19 mouse cellular contexts compared by ENCODE assay signal in the genomic region with DNA sequence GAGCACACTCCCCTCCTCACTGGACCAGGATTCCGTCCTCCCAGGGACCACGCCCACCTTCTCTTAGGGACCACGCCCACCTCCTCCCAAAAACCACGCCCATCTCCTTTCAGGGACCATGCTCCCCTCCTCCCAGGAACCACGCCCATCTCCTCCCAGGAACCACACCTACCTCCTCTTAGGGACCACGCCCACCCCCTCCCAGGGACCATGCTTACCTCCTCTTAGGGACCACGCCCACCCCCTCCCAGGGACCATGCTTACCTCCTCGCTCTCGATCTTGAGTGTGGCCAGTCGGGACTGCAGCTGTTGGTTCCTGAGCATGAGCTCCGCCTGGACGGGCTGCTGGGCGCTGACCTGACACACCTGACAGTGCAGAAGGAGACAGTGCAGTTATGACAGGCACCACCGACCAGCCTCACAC.
A peak's percentile ranks its signal among the peaks of the same experiment; 100 is the strongest.
DNase-seq lines count a peak whose midpoint lies in the region; ATAC-seq and TF ChIP-seq lines count a peak whose summit lies in the region.
"Had no signal": no experiment of that assay in that cellular context is flagged by ENCODE, and none has a peak within 500 bp of the region (broad histone marks: within the 10 kb centered on the region; RNA-seq: fewer than 3 reads in every experiment).

No protein-coding gene starts in this region.

- H3K27me3 ChIP-seq in embryonic facial prominence, embryonic 11.5 days (ENCODE audit: control insufficient read depth, insufficient read depth, low read length), result no peaks in the 10 kb centered on the region
- H3K27me3 ChIP-seq in embryonic facial prominence, embryonic 10.5 days (replicated peaks; ENCODE audit: low read depth, poor library complexity, severe bottlenecking), result no peaks in the 10 kb centered on the region
- no peaks in the 10 kb centered on the region for H3K27me3 ChIP-seq in lung, embryonic 14.5 days (ENCODE audit: insufficient read depth, low read length)
- H3K27me3 ChIP-seq in liver, embryonic 13.5 days, result no peaks in the 10 kb centered on the region
- H3K27me3 ChIP-seq in hindbrain, embryonic 14.5 days (ENCODE audit: control insufficient read depth, insufficient read depth, low read length), result no peaks in the 10 kb centered on the region
- H3K27me3 ChIP-seq: embryonic facial prominence, embryonic 13.5 days; neural tube, embryonic 12.5 days had no signal

- in situ Hi-C loops in ES-E14 (cut with MboI; ENCODE audit: low sequenced_read_pairs in 2 of 2, unreplicated experiment in 2 of 2), result no loop called here

- H3K4me2 ChIP-seq in embryonic facial prominence, embryonic 11.5 days (ENCODE audit: low read depth, low read length), result no peak overlapping the region
- no peak overlapping the region for H3K4me2 ChIP-seq in lung, embryonic 14.5 days
- no peak overlapping the region for H3K4me2 ChIP-seq in liver, embryonic 13.5 days
- H3K4me2 ChIP-seq in hindbrain, embryonic 14.5 days (replicated peaks), result no peak overlapping the region
- H3K4me2 ChIP-seq: embryonic facial prominence, embryonic 13.5 days; neural tube, embryonic 12.5 days had no signal

- DNase-seq in embryonic facial prominence, embryonic 11.5 days (ENCODE audit: low spot score), result no peak
- DNase-seq in embryonic facial prominence, embryonic 10.5 days (ENCODE audit: low spot score), result no peak
- no peak for DNase-seq in lung, embryonic 14.5 days
- no peak for DNase-seq in lung, adult 18-20 months
- peak; percentile 97 for DNase-seq in ES-E14 (ENCODE audit: low read depth, low spot score)
- DNase-seq in liver, embryonic 13.5 days, result peak; percentile 11
- DNase-seq in adipocyte (ENCODE audit: low spot score), result no peak
- DNase-seq in hindbrain, embryonic 14.5 days (ENCODE audit: low spot score), result no peak
- DNase-seq: cerebellum, adult 9-10 months; heart, adult 2 months; heart, postnatal 36 days; kidney, postnatal 36 days; left cerebral cortex, postnatal 4 days; midbrain, embryonic 14.5 days; spleen, adult 18-20 months; thymus, adult 2 months had no signal

- no peak overlapping the region for H3K9ac ChIP-seq in embryonic facial prominence, embryonic 11.5 days (replicated peaks; ENCODE audit: low read length)
- no peak overlapping the region for H3K9ac ChIP-seq in lung, embryonic 14.5 days
- no peak overlapping the region for H3K9ac ChIP-seq in ES-E14 (ENCODE audit: insufficient read depth, low read depth, low read length, poor library complexity, severe bottlenecking)
- H3K9ac ChIP-seq in liver, embryonic 13.5 days, result no peak overlapping the region
- no peak overlapping the region for H3K9ac ChIP-seq in hindbrain, embryonic 14.5 days
- H3K9ac ChIP-seq: embryonic facial prominence, embryonic 13.5 days; neural tube, embryonic 12.5 days had no signal

- 32% methylated on average over 14 of the region's 14 CpGs for WGBS in embryonic facial prominence, embryonic 11.5 days
- 30% methylated on average over 14 of the region's 14 CpGs for WGBS in embryonic facial prominence, embryonic 10.5 days
- WGBS in lung, embryonic 14.5 days, result 43% methylated on average over 14 of the region's 14 CpGs
- 59% methylated on average over 14 of the region's 14 CpGs for WGBS in liver, embryonic 13.5 days (ENCODE audit: insufficient replicate concordance)
- WGBS in hindbrain, embryonic 14.5 days, result 42% methylated on average over 14 of the region's 14 CpGs

- TF ChIP-seq CTCF in lung, embryonic 14.5 days (IDR thresholded peaks at IDR 0.05; ENCODE audit: low read depth), result no peak

- no peaks in the 10 kb centered on the region for H3K9me3 ChIP-seq in embryonic facial prominence, embryonic 11.5 days (replicated peaks; ENCODE audit: control insufficient read depth, low read length)
- no peaks in the 10 kb centered on the region for H3K9me3 ChIP-seq in embryonic facial prominence, embryonic 10.5 days
- no peaks in the 10 kb centered on the region for H3K9me3 ChIP-seq in lung, embryonic 14.5 days (ENCODE audit: low read depth, low read length)
- H3K9me3 ChIP-seq in ES-E14 (ENCODE audit: control insufficient read depth, insufficient read depth, low read depth, low read length), result no peaks in the 10 kb centered on the region
- H3K9me3 ChIP-seq in liver, embryonic 13.5 days (replicated peaks), result 0 out of 2 replicates have a peak, but pooled peaks cover 4% of the 10 kb centered on the region
- H3K9me3 ChIP-seq in hindbrain, embryonic 14.5 days (ENCODE audit: control insufficient read depth, low read length), result no peaks in the 10 kb centered on the region
- H3K9me3 ChIP-seq: embryonic facial prominence, embryonic 13.5 days; forebrain, embryonic 10.5 days; neural tube, embryonic 12.5 days had no signal

- H3K4me3 ChIP-seq in embryonic facial prominence, embryonic 11.5 days (ENCODE audit: low read depth, low read length), result no peak overlapping the region
- no peak overlapping the region for H3K4me3 ChIP-seq in embryonic facial prominence, embryonic 10.5 days
- no peak overlapping the region for H3K4me3 ChIP-seq in lung, embryonic 14.5 days (ENCODE audit: low read depth, low read length)
- H3K4me3 ChIP-seq in ES-E14 (ENCODE audit: insufficient read depth in 1 of 2, low read depth in 1 of 2, low read length in 2 of 2, poor library complexity in 1 of 2, severe bottlenecking in 1 of 2), result peak overlapping the region; percentile 32 to 51; a peak in 3 of 4 replicates
- H3K4me3 ChIP-seq in liver, embryonic 13.5 days (replicated peaks), result no peak overlapping the region
- no peak overlapping the region for H3K4me3 ChIP-seq in hindbrain, embryonic 14.5 days (replicated peaks; ENCODE audit: low read length)
- H3K4me3 ChIP-seq: embryonic facial prominence, embryonic 13.5 days; forebrain, embryonic 10.5 days; heart, adult 2 months; neural tube, embryonic 12.5 days had no signal

- H3K4me1 ChIP-seq in embryonic facial prominence, embryonic 11.5 days (ENCODE audit: control insufficient read depth, insufficient read depth, low read length), result no peaks in the 10 kb centered on the region
- peaks cover 12% of the 10 kb centered on the region for H3K4me1 ChIP-seq in embryonic facial prominence, embryonic 10.5 days
- no peaks in the 10 kb centered on the region for H3K4me1 ChIP-seq in lung, embryonic 14.5 days (ENCODE audit: insufficient read depth)
- H3K4me1 ChIP-seq in ES-E14 (ENCODE audit: control insufficient read depth in 2 of 2, insufficient read depth in 2 of 2, low read length in 2 of 2, poor library complexity in 1 of 2), result peaks cover 0 to 4% of the 10 kb centered on the region in 2 experiments; a peak in 1 of 4 replicates
- no peaks in the 10 kb centered on the region for H3K4me1 ChIP-seq in liver, embryonic 13.5 days (replicated peaks)
- H3K4me1 ChIP-seq in hindbrain, embryonic 14.5 days (replicated peaks; ENCODE audit: control insufficient read depth, insufficient read depth, low read length), result no peaks in the 10 kb centered on the region
- H3K4me1 ChIP-seq: embryonic facial prominence, embryonic 13.5 days; forebrain, embryonic 10.5 days; neural tube, embryonic 12.5 days had no signal

- no peaks in the 10 kb centered on the region for H3K36me3 ChIP-seq in embryonic facial prominence, embryonic 11.5 days (replicated peaks; ENCODE audit: control insufficient read depth, insufficient read depth, low read depth, low read length)
- peaks cover 15% of the 10 kb centered on the region; the same call in 1 of the 2 replicates for H3K36me3 ChIP-seq in embryonic facial prominence, embryonic 10.5 days (replicated peaks)
- H3K36me3 ChIP-seq in lung, embryonic 14.5 days (ENCODE audit: insufficient read depth), result 0 out of 2 replicates have a peak, but pooled peaks cover 13% of the 10 kb centered on the region
- H3K36me3 ChIP-seq in ES-E14 (ENCODE audit: control insufficient read depth, insufficient read depth, low read length, poor library complexity, severe bottlenecking), result no peaks in the 10 kb centered on the region
- H3K36me3 ChIP-seq in liver, embryonic 13.5 days, result no peaks in the 10 kb centered on the region
- H3K36me3 ChIP-seq in hindbrain, embryonic 14.5 days (replicated peaks; ENCODE audit: control insufficient read depth, insufficient read depth), result peaks cover 40% of the 10 kb centered on the region

- no peak overlapping the region for H3K27ac ChIP-seq in embryonic facial prominence, embryonic 11.5 days (replicated peaks; ENCODE audit: low read depth, low read length)
- no peak overlapping the region for H3K27ac ChIP-seq in embryonic facial prominence, embryonic 10.5 days (replicated peaks)
- H3K27ac ChIP-seq in lung, embryonic 14.5 days (ENCODE audit: low read depth), result no peak overlapping the region
- no peak overlapping the region for H3K27ac ChIP-seq in ES-E14 (ENCODE audit: insufficient read depth, low read depth, low read length, poor library complexity, severe bottlenecking)
- no peak overlapping the region for H3K27ac ChIP-seq in liver, embryonic 13.5 days
- H3K27ac ChIP-seq in hindbrain, embryonic 14.5 days, result no peak overlapping the region
- H3K27ac ChIP-seq: embryonic facial prominence, embryonic 13.5 days; forebrain, embryonic 10.5 days; heart, adult 2 months; neural tube, embryonic 12.5 days had no signal

- ATAC-seq in embryonic facial prominence, embryonic 11.5 days (replicated peaks; ENCODE audit: insufficient number of reproducible peaks, low FRiP score, low TSS enrichment, low read depth), result 0 out of 2 replicates have a peak, but pooled peaks have one; percentile 34
- peak; percentile 41; the same call in 1 of the 2 replicates for ATAC-seq in lung, embryonic 14.5 days (ENCODE audit: insufficient read depth)
- peak; percentile 69; the same call in 1 of the 2 replicates for ATAC-seq in liver, embryonic 13.5 days (ENCODE audit: low read depth)
- ATAC-seq in hindbrain, embryonic 14.5 days (ENCODE audit: low FRiP score), result no peak

TF ChIP-seq in ES-E14, 5 proteins besides CTCF, POLR2A, EP300 and RAD21:
- TF ChIP-seq CHD2 (IDR thresholded peaks at IDR 0.05; ENCODE audit: low read depth, low read length), result no peak

Comparison
In these comparisons a context has a peak if more than half of its experiments do, and no peak if none do; other contexts are left out.
1. DNase-seq: peak in ES-E14 (single experiment) and liver, embryonic 13.5 days (single experiment); none in embryonic facial prominence, embryonic 11.5 days (single experiment), embryonic facial prominence, embryonic 10.5 days (single experiment), lung, embryonic 14.5 days (single experiment), lung, adult 18-20 months (0 of 2), adipocyte (single experiment) and hindbrain, embryonic 14.5 days (single experiment).
2. H3K4me3 ChIP-seq: peak in ES-E14 (2 of 2); none in embryonic facial prominence, embryonic 11.5 days (single experiment), embryonic facial prominence, embryonic 10.5 days (single experiment), lung, embryonic 14.5 days (single experiment), liver, embryonic 13.5 days (single experiment) and hindbrain, embryonic 14.5 days (single experiment).